Mouse (Mus musculus) layer of hippocampus, postnatal 10 days (tissue): ENCODE measurements around the gene Dcpp1. TPM values are rescaled to one million over a fixed set of nuclear protein-coding genes. Genes with fewer than 3 reads are reported as not detected.
A peak's percentile ranks its signal among the peaks of the same experiment; 100 is the strongest.

Source experiments
- DNase-seq, 2 experiments: peaks; one replicate each; pipeline ENCODE4 v3.0.0; 2021; ENCODE audit warnings: low spot score in 2 of 2
- total RNA-seq, 2 experiments: library from RNA; stranded (reverse); gene quantifications; 2 replicates each; pipeline ENCODE4 v1.2.3; 2021

Gene Dcpp1
- total RNA-seq, 2 experiments from 2014 or later, result not detected

- DNase-seq, result peak; percentile 65 to 70
These were observed 44.4 kb downstream of the Dcpp1 start for GRCm38 (mm10) chr17:23925090-23925493.

- DNase-seq, result no peak
These were observed 50.5 kb downstream of the Dcpp1 start for GRCm38 (mm10) chr17:23931157-23931556.

Other genes starting within 250 kb of the Dcpp1 start
- 1 to 10 TPM; 1.2 to 1.6 TPM for gene Mmp25, start 235.6 kb upstream of the Dcpp1 start, total RNA-seq
- not detected for gene Bicdl2, start 220.4 kb upstream of the Dcpp1 start, total RNA-seq
- 100 to 1,000 TPM; 137 to 148 TPM for gene Hcfc1r1, start 207.3 kb upstream of the Dcpp1 start, total RNA-seq
- 10 to 100 TPM; 11.4 to 12.9 TPM for gene Thoc6, start 207.0 kb upstream of the Dcpp1 start, total RNA-seq
- 1 to 10 TPM; 6.8 to 7.2 TPM for gene Tnfrsf12a, start 203.4 kb upstream of the Dcpp1 start, total RNA-seq
- under 1 TPM; 0.22 to 0.25 TPM for gene Cldn6, start 201.6 kb upstream of the Dcpp1 start, total RNA-seq
- gene Cldn9, start 196.8 kb upstream of the Dcpp1 start, total RNA-seq, result under 1 TPM in 1 of 2 experiments, not detected in 1; 0.57 TPM
- gene 1520401A03Rik, start 158.1 kb upstream of the Dcpp1 start, total RNA-seq, result under 1 TPM; 0.13 to 0.62 TPM
- gene Pkmyt1, start 154.5 kb upstream of the Dcpp1 start, total RNA-seq, result 1 to 10 TPM; 6.7 to 8.3 TPM
- gene Paqr4, start 140.0 kb upstream of the Dcpp1 start, total RNA-seq, result 10 to 100 TPM; 51.8 to 53.1 TPM
- gene Kremen2, start 135.0 kb upstream of the Dcpp1 start, total RNA-seq, result under 1 TPM; 0.20 to 0.27 TPM
- gene Flywch1, start 109.3 kb upstream of the Dcpp1 start, total RNA-seq, result 100 to 1,000 TPM; 121 to 123 TPM
- 10 to 100 TPM; 26.7 to 27.3 TPM for gene Flywch2, start 94.8 kb upstream of the Dcpp1 start, total RNA-seq
- 100 to 1,000 TPM; 516 to 611 TPM for gene Srrm2, start 90.3 kb upstream of the Dcpp1 start, total RNA-seq
- 100 to 1,000 TPM; 402 to 410 TPM for gene Elob, start 51.7 kb upstream of the Dcpp1 start, total RNA-seq
- gene Prss33, start 44.8 kb upstream of the Dcpp1 start, total RNA-seq, result not detected
- gene Prss32, start 37.0 kb upstream of the Dcpp1 start, total RNA-seq, result under 1 TPM; 0.21 to 0.45 TPM
- gene Prss41, start 36.7 kb upstream of the Dcpp1 start, total RNA-seq, result 1 to 10 TPM; 2.2 to 3.1 TPM
- not detected for gene Prss21, start 12.8 kb upstream of the Dcpp1 start, total RNA-seq
- gene Dcpp2, start within 50 bp of the Dcpp1 start, total RNA-seq, result not detected
- not detected for gene Dcpp3, start 36.6 kb downstream of the Dcpp1 start, total RNA-seq
- gene Sbp, start 60.8 kb downstream of the Dcpp1 start, total RNA-seq, result not detected
- gene Sbpl, start 74.4 kb downstream of the Dcpp1 start, total RNA-seq, result not detected
- gene Prss30, start 99.7 kb downstream of the Dcpp1 start, total RNA-seq, result under 1 TPM in 1 of 2 experiments, not detected in 1; 0.45 TPM
- gene Prss22, start 117.2 kb downstream of the Dcpp1 start, total RNA-seq, result not detected
- not detected for gene Prss27, start 157.3 kb downstream of the Dcpp1 start, total RNA-seq
- gene Kctd5, start 192.6 kb downstream of the Dcpp1 start, total RNA-seq, result 10 to 100 TPM; 71.8 to 72.0 TPM